Mouse (Mus musculus) embryonic facial prominence, embryonic 15.5 days (tissue): ENCODE measurements around the gene Nlrp14. TPM values are rescaled to one million over a fixed set of nuclear protein-coding genes. Genes with fewer than 3 reads are reported as not detected.
"Not testable (repeated sequence)": the region's sequence is repeated elsewhere in the genome, so short reads cannot be mapped to it uniquely, and the experiment has no call there.

Experiments
- ATAC-seq: fragments of 200-750 bp; cut with Nextera tagmentation; 2 replicates; pipeline ENCODE4 v1.8.0; 2017; ENCODE audit warnings: low read depth, moderate TSS enrichment; ENCODE audit not compliant: insufficient number of reproducible peaks, low FRiP score, low TSS enrichment
- H3K27ac ChIP-seq: fragments of 300-500 bp; sonication (generic); replicated peaks from 2 replicates; pipeline ENCODE4 v1.5.1; 2015; ENCODE audit warnings: mild to moderate bottlenecking, inconsistent platforms
- H3K27me3 ChIP-seq: fragments of 300-500 bp; sonication (generic); 2 replicates; pipeline ENCODE4 v1.6.1; 2015; ENCODE audit warnings: inconsistent platforms
- H3K36me3 ChIP-seq: fragments of 300-500 bp; sonication (generic); 2 replicates; pipeline ENCODE4 v1.6.1; 2015; ENCODE audit warnings: mild to moderate bottlenecking, inconsistent platforms
- H3K4me1 ChIP-seq: fragments of 300-500 bp; sonication (generic); 2 replicates; pipeline ENCODE4 v1.6.1; 2015; ENCODE audit warnings: inconsistent platforms
- H3K4me2 ChIP-seq: fragments of 300-500 bp; sonication (generic); replicated peaks from 2 replicates; pipeline ENCODE4 v1.6.1; 2015; ENCODE audit warnings: mild to moderate bottlenecking, inconsistent platforms
- H3K4me3 ChIP-seq: fragments of 300-500 bp; sonication (generic); replicated peaks from 2 replicates; pipeline ENCODE4 v1.5.1; 2015; ENCODE audit warnings: mild to moderate bottlenecking, inconsistent platforms
- H3K9ac ChIP-seq: fragments of 300-500 bp; sonication (generic); 2 replicates; pipeline ENCODE4 v1.6.1; 2015; ENCODE audit warnings: inconsistent platforms
- H3K9me3 ChIP-seq: fragments of 300-500 bp; sonication (generic); replicated peaks from 2 replicates; pipeline ENCODE4 v1.6.1; 2016; ENCODE audit warnings: inconsistent platforms
- WGBS: fragments of 180-500 bp; shearing (Covaris S2); methylation state at CpG from one replicate; pipeline ENCODE4 v1.1.7; 2015; 5-methylcytosine and 5-hydroxymethylcytosine counted together
- polyA plus RNA-seq: library from polyadenylated mRNA; unstranded; fragments of >200 nt; fragmentation: Nextera tagmentation; extraction: Ambion mirVana; gene quantifications from 2 replicates; pipeline ENCODE4 v1.2.1, GENCODE M21; 2015

Gene Nlrp14
- polyA plus RNA-seq: not detected in 2 replicates

DNA sequence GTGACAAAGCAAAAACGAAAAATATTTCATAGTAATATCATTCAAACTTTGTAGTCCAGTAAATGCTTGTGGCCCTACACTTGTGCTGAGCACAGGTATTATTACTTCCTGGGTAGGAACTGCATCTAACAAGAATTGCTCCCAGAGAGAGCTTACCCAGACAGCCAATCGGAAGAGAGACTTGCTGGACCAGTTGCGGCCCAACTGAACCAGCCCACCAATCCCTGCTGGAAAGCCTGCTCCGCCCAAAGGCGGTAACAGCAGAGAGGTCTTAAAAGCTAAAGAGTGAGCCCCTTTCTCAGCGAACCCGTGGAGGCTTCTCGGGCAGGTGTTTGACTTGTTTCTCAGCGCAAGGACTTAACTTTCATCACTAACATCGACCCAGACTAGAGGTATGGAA is at the start of gene Nlrp14:
Gene Nlrp14, plus strand, starts transcription at position 301 of the 400 bp plus-strand sequence.
- ATAC-seq: no peak
- 82% methylated on average over 10 of the region's 10 CpGs for WGBS
- no peaks in the 10 kb centered on the region for H3K9me3 ChIP-seq

DNA sequence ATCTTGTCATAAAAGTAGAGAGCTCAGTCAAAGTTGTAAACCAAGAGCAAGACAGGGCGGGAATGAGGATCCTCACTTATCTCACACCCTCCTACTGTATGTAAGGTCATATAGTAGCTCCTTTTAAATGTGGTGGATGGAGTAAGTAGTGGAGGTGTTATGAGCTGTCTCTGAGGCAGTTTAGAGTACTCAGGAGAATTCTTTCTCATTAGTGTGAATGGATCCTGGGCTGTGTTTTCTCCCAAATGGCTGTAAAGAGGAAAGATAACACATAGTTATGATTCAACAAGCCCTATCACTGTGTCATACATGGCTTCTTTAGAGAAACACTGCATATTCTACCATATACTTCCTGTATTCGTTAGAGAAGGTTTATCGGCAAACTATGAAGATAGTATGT is 35.8 kb upstream of the Nlrp14 start, which contains the start of gene Olfr715:
Gene Olfr715, minus strand, starts transcription at position 101 of the 400 bp plus-strand sequence.
- H3K4me2 ChIP-seq, H3K27ac ChIP-seq, H3K9me3 ChIP-seq, H3K4me3 ChIP-seq, H3K36me3 ChIP-seq, ATAC-seq, H3K4me1 ChIP-seq, H3K9ac ChIP-seq, H3K27me3 ChIP-seq: not testable (repeated sequence)
- WGBS: 67% methylated on average over 2 of the region's 3 CpGs

More for the DNA sequence above, at the start of gene Nlrp14:
- H3K4me1 ChIP-seq: no peaks in the 10 kb centered on the region
- H3K27ac ChIP-seq: no peak within 1 kb of the TSS
- no peaks in the 10 kb centered on the region for H3K36me3 ChIP-seq
- no peaks in the 10 kb centered on the region for H3K27me3 ChIP-seq
- H3K9ac ChIP-seq: no peak within 1 kb of the TSS
- H3K4me2 ChIP-seq: no peak within 1 kb of the TSS
- no peak within 1 kb of the TSS for H3K4me3 ChIP-seq

DNA sequence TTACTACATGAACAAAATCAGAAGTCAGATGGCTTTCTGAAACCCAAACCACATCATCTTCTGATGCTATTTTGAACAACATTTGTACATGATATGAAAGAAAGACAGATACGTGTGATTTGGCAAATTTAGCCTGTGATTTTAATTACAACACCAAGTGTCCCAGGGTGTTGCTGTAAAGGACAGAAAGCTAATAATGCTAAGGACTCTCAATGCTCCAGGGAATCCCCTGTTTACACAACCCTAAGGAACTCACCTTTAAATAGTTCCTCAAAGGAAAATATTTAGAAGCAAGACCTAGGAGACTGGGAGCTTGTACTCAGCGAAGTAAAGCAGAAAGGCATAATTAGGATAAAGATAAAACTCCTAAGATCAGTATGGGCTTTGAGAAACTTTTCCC is 28.8 kb upstream of the Nlrp14 start, which contains the start of gene Olfr716:
Gene Olfr716, plus strand, starts transcription at position 301 of the 400 bp plus-strand sequence.
- H3K27ac ChIP-seq, H3K36me3 ChIP-seq, H3K4me2 ChIP-seq, H3K9me3 ChIP-seq, H3K4me1 ChIP-seq, H3K4me3 ChIP-seq, H3K27me3 ChIP-seq, H3K9ac ChIP-seq, ATAC-seq: not testable (repeated sequence)
- WGBS: 63% methylated on average over 2 of the region's 2 CpGs

DNA sequence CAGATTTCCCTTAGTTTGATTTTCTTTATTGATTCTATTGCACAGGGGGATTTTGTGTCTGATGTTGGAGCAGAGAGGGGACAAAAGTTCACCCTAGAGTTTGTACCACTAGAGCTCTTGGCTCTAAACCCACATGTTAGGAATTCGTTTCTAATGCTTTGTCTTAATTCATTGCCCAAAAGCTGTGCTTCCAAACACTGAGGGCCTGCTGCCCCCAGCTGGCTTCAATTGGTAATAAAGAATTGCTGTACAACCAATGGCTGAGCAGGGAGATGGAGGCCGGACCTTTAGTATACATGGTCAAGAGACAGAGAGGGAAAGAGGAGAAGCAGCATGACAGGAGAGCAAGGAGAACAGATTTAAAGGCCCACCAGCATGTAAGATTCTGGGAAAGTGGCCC is 13.6 kb downstream of the Nlrp14 start:
- Histone ChIP-seq H3K36me3 (no peaks in the 10 kb centered on the region), H3K9me3 (no peaks in the 10 kb centered on the region), H3K27me3 (no peaks in the 10 kb centered on the region), H3K27ac (no peak overlapping the region), H3K4me3 (no peak overlapping the region), H3K4me1 (no peaks in the 10 kb centered on the region), H3K9ac (no peak overlapping the region), H3K4me2 (no peak overlapping the region)
- no peak for ATAC-seq
- 39% methylated on average over 2 of the region's 2 CpGs for whole genome bisulfite sequencing

DNA sequence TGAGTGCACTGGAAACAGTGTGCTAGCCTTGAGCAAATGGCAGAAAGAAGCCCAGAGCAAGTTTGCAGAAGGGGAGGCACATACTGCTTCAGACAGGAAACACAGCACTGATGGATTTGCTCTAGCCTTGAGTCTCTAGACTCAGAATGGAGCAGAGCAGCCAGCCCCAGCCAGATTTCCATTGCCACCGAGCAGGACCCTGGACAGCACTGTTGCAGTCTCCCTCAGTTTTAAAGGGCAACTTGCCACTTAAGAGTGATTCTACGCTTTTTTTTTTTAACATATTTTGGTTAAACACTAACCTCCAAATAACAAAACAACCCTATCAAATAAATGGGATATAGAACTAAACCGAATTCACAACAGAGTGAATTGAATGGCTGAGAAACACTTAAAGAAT is 35.0 kb downstream of the Nlrp14 start:
- Histone ChIP-seq H3K4me1 (no peaks in the 10 kb centered on the region), H3K9ac (no peak overlapping the region), H3K4me2 (no peak overlapping the region), H3K27me3 (peaks cover 2% of the 10 kb centered on the region; the same call in 1 of the 2 replicates), H3K36me3 (no peaks in the 10 kb centered on the region), H3K4me3 (no peak overlapping the region), H3K9me3 (no peaks in the 10 kb centered on the region), H3K27ac (no peak overlapping the region)
- ATAC-seq: no peak
- WGBS: 36% methylated on average over 3 of the region's 3 CpGs

DNA sequence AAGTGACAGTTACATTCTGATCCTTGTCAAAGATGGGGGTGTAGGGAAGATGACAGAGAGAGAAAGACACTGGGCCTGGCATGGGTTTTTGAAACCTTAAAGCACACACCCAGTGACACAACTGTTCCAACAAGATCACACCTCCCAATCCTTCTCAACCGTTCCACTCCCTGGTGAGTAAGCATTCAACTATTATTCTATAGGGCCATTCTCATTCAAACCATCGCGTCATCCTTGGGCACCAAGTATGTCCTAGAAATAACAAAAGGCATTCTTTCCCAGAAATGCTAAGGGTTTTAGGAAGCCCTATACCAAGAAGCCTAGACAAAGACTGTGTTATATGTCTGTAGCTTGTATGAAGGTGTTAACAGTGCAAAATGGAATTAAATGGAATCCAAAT is 41.1 kb downstream of the Nlrp14 start:
- WGBS: 88% methylated on average over 3 of the region's 3 CpGs
- Histone ChIP-seq H3K27ac (no peak overlapping the region), H3K27me3 (peaks cover 45% of the 10 kb centered on the region)

DNA sequence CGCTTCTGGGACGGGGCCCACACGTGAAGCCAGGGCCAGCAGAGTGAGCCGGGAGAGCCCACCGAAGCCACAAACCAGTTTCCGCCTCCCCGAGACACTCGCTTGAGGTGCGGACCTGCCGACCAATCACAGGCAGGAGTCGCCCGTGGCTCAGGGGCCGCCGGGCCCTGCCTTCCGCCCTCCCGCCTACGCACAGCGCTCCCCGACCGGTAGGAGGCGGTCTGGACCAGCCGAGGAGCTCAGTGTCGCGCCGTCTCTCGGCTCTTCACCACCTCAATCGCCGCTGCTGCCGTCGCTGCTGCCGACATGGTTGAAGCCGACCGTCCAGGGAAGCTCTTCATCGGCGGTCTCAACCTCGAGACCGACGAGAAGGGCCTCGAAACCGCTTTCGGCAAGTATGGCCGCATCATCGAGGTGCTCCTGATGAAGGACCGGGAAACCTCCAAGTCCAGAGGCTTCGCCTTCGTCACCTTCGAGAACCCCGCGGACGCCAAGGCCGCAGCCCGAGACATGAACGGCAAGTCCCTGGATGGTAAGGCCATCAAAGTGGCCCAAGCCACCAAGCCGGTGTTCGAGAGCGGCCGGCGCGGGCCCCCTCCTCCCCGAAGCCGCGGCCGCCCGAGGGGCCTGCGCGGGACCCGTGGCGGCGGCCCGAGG is 42.5 kb downstream of the Nlrp14 start, which contains the start of gene Rbmxl2:
Gene Rbmxl2, plus strand, starts transcription at position 242 of the 657 bp plus-strand sequence.
- H3K4me3 ChIP-seq: peak within 1 kb of the TSS; percentile 15
- 0 out of 2 replicates have a peak, but pooled peaks cover 2% of the 10 kb centered on the region for H3K4me1 ChIP-seq
- 36% methylated on average over 67 of the region's 70 CpGs for WGBS
- peaks cover 48% of the 10 kb centered on the region for H3K27me3 ChIP-seq
- no peak within 1 kb of the TSS for H3K9ac ChIP-seq
- peak within 1 kb of the TSS; percentile 27; the same call in 1 of the 2 replicates for H3K4me2 ChIP-seq
- peaks cover 13% of the 10 kb centered on the region for H3K9me3 ChIP-seq
- no peak within 1 kb of the TSS for H3K27ac ChIP-seq
- ATAC-seq: no peak
- no peaks in the 10 kb centered on the region for H3K36me3 ChIP-seq

More for the DNA sequence above, 41.1 kb downstream of the Nlrp14 start:
- ATAC-seq: no peak
- no peak overlapping the region for H3K9ac ChIP-seq
- H3K9me3 ChIP-seq: peaks cover 13% of the 10 kb centered on the region
- no peak overlapping the region for H3K4me3 ChIP-seq
- H3K36me3 ChIP-seq: no peaks in the 10 kb centered on the region
- 0 out of 2 replicates have a peak, but pooled peaks cover 2% of the 10 kb centered on the region for H3K4me1 ChIP-seq
- H3K4me2 ChIP-seq: no peak overlapping the region

DNA sequence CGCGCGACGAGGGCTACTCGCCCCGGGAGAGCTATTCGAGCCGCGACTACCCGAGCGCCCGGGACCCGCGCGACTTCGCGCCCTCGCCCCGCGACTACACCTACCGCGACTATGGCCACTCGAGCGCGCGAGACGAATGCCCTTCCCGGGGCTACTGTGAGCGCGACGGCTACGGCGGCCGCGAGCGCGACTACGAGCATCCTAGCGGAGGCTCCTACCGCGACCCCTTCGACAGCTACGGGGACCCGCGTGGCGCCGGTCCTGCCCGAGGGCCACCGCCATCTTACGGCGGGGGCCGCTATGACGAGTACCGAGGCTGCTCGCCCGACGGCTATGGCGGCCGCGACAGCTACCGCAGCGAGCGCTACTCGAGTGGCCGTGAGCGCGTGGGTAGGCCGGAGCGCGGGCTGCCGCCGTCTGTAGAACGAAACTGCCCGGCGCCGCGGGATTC is 43.4 kb downstream of the Nlrp14 start:
- H3K4me2 ChIP-seq: peak overlapping the region; percentile 27; the same call in 1 of the 2 replicates
- no peak overlapping the region for H3K27ac ChIP-seq
- H3K36me3 ChIP-seq: no peaks in the 10 kb centered on the region
- WGBS: 29% methylated on average over 73 of the region's 77 CpGs
- H3K9ac ChIP-seq: no peak overlapping the region
- peaks cover 48% of the 10 kb centered on the region for H3K27me3 ChIP-seq
- peak overlapping the region; percentile 15 for H3K4me3 ChIP-seq
- ATAC-seq: no peak
- peaks cover 13% of the 10 kb centered on the region for H3K9me3 ChIP-seq
- 0 out of 2 replicates have a peak, but pooled peaks cover 2% of the 10 kb centered on the region for H3K4me1 ChIP-seq

DNA sequence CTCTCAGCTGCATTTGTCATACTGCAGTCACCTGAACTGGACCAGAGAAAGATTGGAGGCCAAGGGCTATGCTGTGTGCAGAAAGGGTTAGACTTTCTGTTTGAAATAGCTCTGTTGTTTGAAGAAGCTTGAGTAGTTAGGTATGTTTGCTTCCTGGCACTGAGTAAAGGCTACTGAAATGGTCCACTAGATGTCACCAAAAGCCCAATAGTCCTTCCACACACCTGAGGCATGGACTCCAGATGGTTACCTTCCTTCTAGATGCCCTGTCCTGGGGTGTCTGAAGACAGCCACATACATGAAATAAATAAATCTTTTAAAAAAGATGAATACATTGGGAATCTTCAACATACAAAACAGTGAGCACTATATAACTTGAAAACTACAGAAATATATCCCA is 48.9 kb downstream of the Nlrp14 start:
- no peak overlapping the region for H3K27ac ChIP-seq
- no peaks in the 10 kb centered on the region for H3K9me3 ChIP-seq
- H3K27me3 ChIP-seq: peaks cover 14% of the 10 kb centered on the region
- H3K4me3 ChIP-seq: no peak overlapping the region
- no peak overlapping the region for H3K4me2 ChIP-seq
- H3K4me1 ChIP-seq: no peaks in the 10 kb centered on the region
- H3K9ac ChIP-seq: no peak overlapping the region
- ATAC-seq: no peak
- no peaks in the 10 kb centered on the region for H3K36me3 ChIP-seq

DNA sequence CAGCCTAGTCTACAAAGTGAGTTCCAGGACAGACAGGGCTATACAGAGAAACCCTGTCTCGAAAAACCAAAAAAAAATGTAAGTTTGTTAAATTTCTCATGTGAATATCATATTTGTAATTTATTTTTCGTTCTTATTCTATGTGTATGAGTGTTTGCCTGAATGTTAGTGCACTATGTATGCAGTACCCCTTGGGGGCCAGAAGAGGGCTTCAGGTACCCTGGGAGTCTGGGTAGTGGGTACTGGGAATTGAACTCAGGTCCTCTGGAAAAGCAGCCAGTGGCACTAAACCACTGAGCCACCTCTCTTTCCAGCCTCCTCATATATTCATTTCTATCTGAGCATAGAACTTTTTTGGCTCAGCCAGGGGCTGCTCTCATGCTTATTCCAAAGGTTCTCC is 50.1 kb downstream of the Nlrp14 start:
- Histone ChIP-seq H3K4me3 (no peak overlapping the region), H3K9ac (no peak overlapping the region), H3K27ac (no peak overlapping the region), H3K36me3 (no peaks in the 10 kb centered on the region), H3K27me3 (peaks cover 4% of the 10 kb centered on the region; the same call in 1 of the 2 replicates), H3K9me3 (no peaks in the 10 kb centered on the region), H3K4me2 (no peak overlapping the region), H3K4me1 (no peaks in the 10 kb centered on the region)
- no peak for ATAC-seq
- 69% methylated on average over 2 of the region's 2 CpGs for WGBS

DNA sequence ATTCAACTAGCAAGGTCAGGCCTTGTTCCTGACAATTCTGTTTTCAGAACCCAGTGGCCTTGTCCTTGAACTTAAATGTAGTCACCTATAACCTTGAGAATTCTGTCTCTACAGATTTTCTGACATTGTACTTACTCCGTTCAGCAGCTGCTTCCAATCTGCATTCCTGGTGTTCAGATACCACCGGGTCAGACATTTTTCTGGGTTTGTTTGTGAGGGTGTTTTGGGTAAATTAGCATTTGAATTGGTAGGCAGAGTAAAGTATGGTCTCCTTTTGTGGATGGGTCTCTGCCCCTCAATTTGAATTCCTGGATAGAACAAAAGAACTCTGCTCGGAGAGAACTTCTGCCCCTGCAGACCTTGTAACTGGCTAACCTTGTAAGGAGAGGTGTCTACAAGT is 70.1 kb downstream of the Nlrp14 start:
- H3K9ac ChIP-seq: no peak overlapping the region
- H3K9me3 ChIP-seq: no peaks in the 10 kb centered on the region
- H3K4me2 ChIP-seq: no peak overlapping the region
- no peaks in the 10 kb centered on the region for H3K4me1 ChIP-seq
- no peaks in the 10 kb centered on the region for H3K36me3 ChIP-seq
- no peak overlapping the region for H3K4me3 ChIP-seq
- no peaks in the 10 kb centered on the region for H3K27me3 ChIP-seq
- no peak overlapping the region for H3K27ac ChIP-seq
- 32% methylated on average over 3 of the region's 3 CpGs for WGBS
- no peak for ATAC-seq

DNA sequence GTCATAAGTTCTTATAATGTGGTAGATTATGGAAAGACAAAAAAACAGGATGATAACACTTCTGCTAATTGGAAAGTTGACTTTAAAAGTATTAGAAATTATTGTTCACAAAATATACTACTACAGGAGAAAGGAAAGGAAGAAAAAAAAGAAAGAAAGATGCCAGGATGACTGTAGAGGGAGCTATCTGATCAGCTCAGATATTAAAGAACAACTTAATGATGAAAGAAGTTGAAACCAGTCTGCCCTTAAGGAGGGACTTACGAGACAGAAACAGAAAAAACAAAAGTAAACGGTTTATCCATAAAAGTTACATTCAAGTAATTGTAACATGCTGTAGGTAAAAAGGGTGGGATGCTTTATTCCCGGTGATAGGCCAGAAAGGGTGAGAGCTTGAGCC is 70.7 kb downstream of the Nlrp14 start:
- no peak overlapping the region for H3K9ac ChIP-seq
- no peaks in the 10 kb centered on the region for H3K36me3 ChIP-seq
- no peak overlapping the region for H3K4me2 ChIP-seq
- H3K27me3 ChIP-seq: no peaks in the 10 kb centered on the region
- H3K9me3 ChIP-seq: no peaks in the 10 kb centered on the region
- H3K4me1 ChIP-seq: no peaks in the 10 kb centered on the region
- 57% methylated on average over 3 of the region's 3 CpGs for WGBS
- ATAC-seq: no peak
- no peak overlapping the region for H3K27ac ChIP-seq
- H3K4me3 ChIP-seq: no peak overlapping the region
